Mouse (Mus musculus): Measurements from ENCODE around the gene BC025920.

BC025920 gene

DNA sequence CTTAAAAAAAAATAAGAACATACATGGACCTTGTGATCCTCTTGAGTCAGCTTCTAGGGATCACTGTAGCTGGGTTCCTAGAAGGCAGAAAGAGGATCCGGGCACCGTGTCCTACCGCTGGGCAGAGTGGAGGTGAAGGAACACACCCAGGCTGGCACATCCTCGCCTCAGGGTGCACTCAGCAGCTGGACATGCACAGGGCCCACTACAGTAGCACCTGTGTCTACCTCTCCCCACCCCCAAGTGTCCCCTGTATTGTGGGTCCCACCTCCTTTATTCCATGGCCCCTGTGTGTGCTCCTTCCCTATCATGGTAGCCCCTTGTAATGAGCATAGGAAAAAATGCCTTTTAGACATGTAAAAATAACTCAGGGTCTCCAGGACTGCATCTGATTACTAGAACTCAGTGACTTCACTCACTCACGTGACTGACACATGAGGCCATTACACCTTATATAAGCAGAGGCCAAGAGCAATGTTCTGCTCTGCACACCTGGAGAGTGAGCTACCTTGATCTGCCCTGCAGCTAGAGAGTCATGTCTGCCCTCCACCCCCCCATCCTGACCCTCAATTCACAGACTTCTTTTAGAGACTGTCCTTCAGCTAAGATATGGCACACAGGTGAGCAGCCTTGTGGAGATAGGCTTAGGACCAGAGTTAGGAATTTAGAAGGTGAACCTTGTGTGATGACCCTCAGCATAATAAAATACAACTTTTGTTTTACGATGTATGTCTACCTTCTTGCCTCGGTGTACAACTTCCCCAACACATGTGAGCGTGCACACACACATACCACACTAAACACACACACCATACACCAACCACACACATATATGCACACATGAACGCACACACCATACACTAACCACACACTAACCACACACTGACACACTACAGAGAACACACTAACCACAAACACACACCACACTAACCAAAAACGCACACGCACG is 1.8 kb upstream of the BC025920 start:
- in situ Hi-C loops (cut with MboI, MseI), result no loop called here

DNA sequence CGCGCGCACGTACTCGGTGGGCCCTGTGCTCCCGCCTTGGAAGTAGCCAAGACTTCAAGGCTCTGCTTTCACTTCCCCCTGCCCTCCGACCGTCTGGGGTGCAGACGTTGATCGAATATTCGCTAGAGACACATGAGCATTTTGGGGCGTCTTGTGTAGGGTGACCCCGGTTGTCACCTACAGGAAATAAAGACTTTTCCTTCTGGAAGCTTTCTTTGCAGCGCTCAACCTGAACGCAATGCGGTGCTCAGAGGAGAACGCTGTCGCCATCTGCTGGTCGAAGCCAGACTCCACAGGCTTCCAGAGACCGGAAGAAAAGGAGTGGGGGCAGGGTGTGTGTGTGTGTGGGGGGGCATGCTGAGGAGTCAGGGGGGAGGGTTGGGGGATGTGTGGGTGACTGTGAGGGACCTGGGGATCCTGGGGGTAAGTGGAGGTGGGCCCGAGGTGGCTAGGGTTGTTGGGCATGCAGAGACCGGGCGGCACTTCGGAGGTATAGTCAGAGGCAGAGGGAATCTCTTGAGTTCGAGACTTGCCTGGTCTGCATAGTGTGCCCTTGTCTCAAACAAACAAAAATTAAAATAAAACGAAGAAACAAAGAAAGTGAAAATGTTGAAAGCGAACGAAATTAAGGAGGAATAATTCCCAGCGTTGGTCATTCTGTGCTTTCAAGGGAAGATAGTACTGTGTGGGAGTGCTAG is 953 bp upstream of the BC025920 start:
- in situ Hi-C loops (cut with MboI, MseI), result no loop called here

DNA sequence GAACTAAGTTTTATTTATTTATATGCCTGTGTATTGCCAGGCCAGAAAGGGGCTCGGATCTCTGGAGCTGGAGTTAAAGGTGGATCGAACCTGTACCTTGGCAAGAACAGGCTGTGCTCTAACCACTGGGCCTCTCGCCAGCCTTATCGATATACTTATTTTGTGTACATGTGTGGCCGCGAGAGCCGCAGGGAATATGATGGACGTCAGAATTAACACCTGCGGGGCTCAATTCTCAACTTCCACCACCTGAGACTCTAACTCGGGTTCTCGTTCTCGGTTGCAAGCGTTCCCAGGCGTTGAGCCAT is 450 bp upstream of the BC025920 start:
- in situ Hi-C loops (cut with MboI, MseI), result no loop called here

DNA sequence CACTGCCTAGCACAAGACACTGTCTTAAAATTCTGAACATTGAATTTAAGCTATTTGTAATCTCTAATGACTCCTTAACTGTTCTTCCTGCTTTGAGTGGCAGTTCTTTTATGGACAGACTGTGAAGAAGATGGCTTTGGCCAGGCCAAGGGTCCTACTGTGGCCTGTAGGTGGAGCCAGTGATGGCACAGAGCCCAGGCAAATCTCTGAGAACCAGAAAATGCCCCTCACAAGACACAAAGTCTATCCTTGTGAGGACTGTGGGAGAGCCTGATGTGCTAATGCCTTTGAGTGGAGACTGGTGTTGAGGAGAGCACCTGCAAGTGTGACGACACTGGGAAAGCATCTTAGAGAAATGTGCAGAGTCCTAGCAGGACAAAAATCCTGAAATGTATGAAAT is 2.2 kb downstream of the BC025920 start:
- in situ Hi-C loops (cut with MboI, MseI), result no loop called here

DNA sequence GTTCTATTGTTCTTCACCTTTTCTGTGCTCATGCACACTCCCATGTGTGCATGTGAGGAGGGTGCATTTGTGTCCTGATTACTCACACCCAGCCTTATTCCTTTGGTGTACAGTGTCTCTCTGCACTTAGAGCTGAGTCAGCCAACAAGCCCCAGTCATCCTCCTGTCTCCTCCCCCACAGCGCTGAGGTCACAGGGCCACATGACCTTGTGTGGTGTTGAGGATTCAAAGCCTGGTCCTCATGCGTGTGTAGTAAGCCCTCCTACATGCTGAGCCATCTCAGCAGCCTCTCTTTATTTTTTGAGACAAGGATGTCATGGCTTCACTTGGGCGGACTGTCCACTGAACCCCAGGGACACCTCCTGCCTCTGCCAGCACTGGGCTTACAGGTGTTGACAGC is 6.7 kb downstream of the BC025920 start:
- in situ Hi-C loops (cut with MboI, MseI), result no loop called here

DNA sequence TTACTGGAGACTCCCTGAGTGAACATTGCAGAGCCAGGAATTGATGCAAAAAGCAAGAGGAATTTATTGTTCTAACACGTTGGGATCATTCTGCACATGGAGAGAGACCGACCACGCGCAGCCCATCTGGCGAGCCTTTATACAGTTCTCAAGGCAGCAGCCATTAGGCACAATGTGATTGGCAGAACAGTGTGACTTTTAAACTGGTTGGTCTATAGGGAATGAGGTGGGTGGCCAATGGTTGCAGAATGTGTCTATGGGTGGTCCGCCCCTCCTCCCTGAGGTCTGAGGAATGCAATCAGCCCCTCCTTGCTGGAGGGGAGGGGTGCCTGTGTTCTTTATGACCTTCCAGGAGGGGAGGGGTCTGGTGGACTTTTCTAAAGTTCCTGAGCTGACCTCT is 9.4 kb downstream of the BC025920 start:
- in situ Hi-C loops (cut with MboI, MseI), result no loop called here

DNA sequence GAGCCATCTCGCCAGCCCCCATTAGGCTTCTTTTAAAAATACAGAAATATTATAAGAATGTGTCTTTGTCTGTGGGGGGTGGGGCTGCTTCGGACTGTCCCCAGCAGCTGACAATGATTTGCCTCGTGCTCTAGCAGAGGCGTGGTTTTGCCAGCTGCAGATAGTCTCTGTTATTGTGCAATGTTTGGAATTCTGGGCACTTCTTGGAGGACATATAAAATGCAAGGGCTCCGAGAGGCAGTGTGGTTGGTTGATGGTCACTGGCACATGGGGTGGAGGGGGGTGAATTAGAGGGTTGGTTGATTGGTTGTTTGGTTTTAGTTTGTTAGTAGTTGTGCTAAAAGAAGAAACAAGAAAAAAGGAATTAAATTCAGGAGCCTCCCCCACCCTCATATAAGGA is 13.9 kb downstream of the BC025920 start:
- in situ Hi-C loops (cut with MboI, MseI), result no loop called here

DNA sequence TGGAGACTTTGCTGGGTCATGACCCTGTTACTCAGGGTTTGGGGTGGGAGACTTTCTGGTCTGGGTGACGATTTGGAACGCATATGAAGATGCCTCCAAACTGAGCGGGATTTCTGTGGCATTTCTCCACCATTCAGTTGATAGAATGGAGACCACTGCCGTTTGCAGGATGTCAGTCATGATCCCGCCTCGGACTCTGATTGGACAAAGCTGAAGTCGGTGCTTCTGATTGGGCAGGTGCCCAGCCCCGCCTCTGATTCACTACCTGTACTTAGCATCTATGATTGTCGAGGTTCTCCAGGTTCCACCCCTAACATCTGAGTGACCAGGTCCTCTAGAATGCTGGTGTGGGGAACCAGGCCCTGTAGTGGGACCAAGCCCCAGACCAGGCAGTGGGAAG is 14.7 kb downstream of the BC025920 start:
- in situ Hi-C loops (cut with MboI, MseI), result no loop called here

DNA sequence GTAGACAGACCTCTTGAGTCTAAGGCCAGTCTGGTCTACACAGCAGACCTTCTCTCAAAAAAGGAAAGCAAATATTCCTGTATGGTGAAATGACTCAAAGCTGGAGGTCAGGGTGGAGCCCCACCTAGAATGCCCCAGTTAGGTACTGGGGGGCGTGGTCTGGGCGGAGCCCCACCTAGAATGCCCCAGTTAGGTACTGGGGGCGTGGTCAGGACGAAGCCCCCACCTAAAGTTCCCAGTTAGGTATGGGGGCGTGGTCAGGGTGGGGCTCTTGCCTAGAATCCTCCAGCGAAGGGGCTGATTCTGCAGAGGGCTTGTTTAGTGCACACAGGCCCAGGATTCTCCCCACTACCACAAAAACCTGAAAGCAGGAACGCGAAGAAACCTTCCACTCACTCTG is 17.4 kb downstream of the BC025920 start:
- in situ Hi-C loops (cut with MboI, MseI), result no loop called here

DNA sequence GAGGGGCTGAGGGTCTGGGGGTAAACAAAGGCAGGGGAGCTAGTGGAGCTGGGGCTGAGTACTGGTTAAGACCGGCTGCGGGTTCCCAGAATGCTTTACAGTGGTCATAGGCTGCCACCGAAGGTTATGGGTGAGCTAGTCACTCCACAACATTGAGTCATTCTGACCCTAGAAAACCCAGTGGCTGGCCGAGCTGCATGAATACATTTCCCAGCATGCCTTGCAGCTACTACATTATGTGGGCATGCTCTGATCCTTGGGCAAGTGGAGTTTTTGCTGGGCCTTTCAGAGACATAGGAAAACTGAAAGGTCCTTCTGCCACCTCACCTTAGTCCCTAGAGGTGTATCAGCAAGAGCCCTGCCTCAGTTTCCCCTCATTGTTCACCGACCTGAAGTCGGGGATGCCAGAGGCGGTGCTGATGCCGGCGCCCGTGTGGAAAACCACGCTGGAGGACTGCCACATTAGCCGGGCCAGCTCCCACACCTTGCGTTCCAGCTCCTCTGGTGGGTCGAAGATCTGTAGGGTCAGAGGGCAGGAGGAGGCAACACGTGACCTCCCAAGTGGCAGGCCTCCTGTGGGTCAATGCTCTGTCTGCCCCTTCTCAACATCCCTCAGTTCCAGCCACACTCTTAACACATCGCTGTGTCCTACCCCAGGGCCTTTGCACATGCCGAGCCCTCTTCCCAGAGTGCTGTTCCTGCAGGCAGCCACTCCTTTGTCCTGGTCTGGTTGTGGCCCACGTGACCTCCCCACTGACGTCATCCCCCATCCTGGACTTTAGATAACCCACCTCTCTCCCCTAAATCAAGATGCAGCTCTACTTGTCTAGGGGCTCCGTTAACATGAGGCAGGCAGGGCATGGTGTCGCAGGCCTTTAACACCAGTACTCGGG is 20.3 kb downstream of the BC025920 start:
- in situ Hi-C loops (cut with MboI, MseI), result no loop called here

DNA sequence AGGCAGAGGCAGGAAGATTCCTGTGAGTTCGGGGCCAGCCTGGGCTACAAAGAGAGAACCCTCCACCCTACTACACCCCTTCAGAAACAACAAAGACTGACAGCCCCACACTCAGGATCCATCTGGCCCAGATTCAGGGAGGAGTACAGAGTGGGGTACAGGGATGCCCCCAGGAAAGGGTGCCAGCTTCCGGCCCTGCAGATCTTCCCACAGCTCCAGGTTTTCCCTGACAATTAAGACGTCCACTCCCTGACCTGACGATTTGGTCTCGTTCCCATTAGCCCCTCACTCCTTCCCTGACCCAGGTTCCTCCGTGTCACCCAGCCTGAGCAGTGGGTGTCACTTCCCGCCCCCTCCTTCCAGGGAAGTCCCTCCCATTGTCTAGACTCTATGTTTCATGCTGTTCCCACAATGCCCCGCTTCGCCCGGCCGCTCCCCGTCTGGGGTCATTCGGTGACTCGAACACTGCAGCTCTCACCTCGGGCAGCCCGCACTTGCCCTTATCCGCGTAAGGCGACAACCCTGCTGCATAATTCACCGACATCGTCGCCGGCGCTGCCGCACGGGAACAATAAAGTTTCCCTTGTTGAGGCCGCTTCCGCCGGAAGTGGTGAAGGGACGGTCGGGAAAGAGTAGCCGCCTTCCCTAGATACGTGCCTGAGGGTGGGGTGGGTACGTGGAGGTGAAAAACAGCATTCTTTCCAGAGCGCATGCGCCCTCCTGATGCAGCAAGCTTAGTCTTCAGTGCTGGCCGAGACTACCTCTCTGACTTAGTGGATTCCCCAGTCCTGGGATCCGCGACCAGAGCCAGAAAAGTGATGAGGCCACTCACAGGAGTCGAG is 21.1 kb downstream of the BC025920 start, which contains the start of gene Sirt6:
Gene Sirt6 (minus strand): TSS at position 804 of the 842 bp plus-strand sequence.
- in situ Hi-C loops (cut with MboI, MseI), result no loop called here

DNA sequence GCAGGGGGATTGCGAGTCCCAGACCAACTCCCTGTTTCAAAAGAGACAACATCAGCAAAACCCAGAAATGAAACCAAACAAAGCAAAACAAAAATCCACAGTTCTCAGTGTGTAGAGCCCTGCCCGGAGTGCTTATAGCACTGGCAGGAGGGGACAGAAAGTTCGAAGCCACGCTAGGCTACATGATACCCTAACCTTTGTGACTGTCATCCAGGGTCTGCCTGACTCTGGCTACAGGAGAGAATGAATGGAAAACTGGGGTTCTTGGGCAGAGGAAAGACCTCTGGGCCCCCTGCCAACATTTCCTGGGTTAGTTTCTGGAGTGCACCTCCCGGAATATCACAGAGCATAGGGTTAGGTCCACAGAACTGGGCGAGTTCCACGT is 21.8 kb downstream of the BC025920 start:
- in situ Hi-C loops (cut with MboI, MseI), result no loop called here

DNA sequence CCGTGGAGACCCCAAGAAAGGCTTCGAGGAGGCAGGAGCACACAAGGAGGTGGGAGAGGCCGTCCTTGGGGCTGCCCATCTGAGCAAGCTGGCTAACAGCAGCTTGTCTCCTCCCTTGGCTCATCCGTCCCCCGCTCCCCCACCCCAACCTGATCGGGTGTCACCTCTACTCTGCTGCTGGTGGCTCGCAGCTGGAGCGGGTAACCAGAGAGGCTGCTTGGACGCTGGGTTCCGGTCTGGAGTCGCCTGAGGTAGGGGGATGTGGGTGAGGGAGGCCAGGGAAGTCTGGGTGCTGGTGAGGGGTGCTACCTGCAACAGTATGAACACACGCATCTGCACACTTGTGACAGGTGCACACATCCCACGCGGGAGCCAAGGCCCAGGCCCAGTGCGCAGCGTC is 22.3 kb downstream of the BC025920 start, which contains the start of gene Ankrd24:
Gene Ankrd24 (plus strand): TSS at position 151 of the 400 bp plus-strand sequence.
- in situ Hi-C loops (cut with MboI, MseI), result no loop called here

DNA sequence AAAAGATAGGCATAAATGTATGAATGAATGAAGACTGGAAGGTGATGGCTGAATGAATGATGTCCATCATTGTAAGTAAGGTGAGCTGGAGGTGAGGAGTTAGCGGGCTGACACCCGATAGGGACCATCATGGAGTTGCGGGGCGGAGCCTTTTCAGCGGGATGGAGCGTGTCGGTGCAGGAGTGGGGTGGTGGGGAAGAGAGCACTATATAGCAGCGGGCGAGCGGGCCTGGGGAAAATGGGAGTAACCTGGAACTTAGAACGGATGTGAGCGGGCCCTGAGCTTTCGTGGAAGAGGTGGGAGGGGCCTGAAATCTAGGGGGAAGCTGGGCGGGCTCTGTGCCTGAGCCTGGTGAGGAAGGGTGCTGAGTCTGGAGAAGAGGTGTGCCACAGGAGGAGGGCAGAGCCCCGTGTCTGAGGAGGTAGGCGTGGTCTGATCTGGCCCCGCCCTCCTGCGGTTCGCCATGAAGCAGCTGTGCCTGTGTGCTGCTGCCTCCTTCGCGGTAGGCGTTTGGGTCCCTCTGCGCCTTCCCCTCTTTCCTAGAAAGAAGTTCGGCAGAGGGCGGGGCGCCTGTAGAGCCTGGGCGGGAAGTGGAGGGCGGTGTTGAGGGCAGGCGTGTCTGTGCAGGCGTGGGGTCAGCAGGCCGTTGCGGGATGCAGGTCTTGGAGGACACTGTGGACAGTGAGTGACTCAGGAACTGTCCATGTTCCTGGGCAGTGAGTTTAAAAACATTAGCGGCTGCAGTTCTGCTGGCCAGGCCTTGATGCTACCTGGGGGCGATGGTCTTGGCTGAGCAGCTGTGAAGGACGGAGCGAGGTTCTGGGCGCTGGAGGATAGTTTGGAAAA is 27.4 kb downstream of the BC025920 start:
- in situ Hi-C loops (cut with MboI, MseI), result loop anchor here (5.0 kb wide), 1 partner anchor 364 kb away; no protein-coding TSS in a partner anchor

DNA sequence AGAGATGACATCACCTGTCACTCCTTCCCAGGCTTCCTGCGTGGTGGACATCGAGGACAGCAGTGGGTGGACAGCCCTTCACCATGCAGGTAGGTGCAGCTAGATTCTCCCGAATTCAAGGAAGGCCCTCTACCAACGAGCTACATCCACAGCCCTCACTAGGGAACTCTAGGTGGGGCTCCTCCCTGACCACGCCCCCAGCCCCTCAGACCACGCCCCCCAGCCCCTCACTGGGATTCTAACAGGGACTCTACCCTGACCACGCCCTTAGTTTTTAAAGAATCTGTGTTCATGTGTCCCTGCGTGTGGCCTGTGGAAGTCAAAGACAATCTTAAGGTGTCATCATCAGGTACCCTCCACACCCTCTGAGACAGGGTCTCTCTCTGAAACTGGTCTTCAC is 30.3 kb downstream of the BC025920 start:
- in situ Hi-C loops (cut with MboI, MseI), result no loop called here

DNA sequence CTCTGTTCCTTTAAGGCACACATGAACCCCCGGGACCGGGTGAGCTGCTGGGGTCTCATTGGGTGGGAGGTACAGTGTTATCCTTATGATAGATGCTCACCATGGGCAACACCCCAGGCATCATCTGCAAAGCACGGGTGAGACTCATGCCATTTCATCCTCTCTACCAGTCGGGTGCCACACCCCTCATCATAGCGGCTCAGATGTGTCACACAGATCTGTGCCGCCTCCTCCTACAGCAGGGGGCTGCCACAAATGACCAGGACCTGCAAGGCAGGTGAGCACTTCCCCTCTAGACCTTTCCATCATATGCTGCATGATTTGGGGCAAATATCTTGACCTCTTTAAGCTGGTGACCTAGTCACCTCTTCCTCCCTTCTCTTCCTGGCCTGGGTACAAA is 32.0 kb downstream of the BC025920 start:
- in situ Hi-C loops (cut with MboI, MseI), result no loop called here

DNA sequence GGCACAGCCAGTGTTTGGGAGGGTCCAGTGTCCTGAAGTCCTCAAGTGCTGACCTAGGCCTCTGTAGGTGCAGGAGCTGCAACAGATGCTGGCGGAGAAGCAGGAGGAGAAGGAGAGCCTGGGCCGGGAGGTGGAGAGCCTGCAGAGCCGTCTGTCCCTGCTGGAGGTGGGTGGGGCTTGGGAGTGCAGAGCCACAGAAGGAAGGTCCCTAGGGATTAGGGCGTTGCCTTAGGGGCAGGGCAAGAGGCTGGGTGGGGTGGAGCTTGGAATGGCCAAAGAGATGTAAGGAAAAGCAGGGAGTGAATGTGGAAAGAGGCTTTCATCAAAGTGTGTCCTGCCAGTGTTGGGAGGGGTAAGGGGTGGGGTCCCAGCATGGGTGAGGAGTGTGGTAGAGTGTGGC is 34.8 kb downstream of the BC025920 start:
- in situ Hi-C loops (cut with MboI, MseI), result loop anchor here (5.0 to 10.0 kb wide), 2 partner anchors 84 to 534 kb away; partner anchors contain the start of gene Aes

DNA sequence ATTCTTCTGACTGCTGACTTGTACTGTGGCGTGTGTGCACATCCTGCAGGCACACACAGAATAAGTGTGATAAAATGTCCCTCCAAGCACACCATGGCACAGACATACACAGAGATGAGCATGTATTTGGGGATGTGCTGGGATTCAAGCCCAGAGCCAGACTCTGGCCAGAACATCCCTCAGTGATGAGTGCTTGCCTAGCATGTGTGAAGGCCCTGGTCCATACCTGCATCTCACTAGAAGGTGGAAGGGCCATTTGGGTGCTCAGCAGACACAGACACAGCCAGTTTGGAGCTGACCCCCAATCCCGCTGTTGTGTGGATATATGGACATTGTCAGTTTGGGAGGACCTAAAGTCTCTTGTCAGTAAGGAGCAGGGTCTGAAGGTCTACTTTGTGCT is 35.5 kb downstream of the BC025920 start:
- in situ Hi-C loops (cut with MboI, MseI), result loop anchor here (5.0 to 10.0 kb wide), 2 partner anchors 84 to 533 kb away; partner anchors contain the start of gene Aes

DNA sequence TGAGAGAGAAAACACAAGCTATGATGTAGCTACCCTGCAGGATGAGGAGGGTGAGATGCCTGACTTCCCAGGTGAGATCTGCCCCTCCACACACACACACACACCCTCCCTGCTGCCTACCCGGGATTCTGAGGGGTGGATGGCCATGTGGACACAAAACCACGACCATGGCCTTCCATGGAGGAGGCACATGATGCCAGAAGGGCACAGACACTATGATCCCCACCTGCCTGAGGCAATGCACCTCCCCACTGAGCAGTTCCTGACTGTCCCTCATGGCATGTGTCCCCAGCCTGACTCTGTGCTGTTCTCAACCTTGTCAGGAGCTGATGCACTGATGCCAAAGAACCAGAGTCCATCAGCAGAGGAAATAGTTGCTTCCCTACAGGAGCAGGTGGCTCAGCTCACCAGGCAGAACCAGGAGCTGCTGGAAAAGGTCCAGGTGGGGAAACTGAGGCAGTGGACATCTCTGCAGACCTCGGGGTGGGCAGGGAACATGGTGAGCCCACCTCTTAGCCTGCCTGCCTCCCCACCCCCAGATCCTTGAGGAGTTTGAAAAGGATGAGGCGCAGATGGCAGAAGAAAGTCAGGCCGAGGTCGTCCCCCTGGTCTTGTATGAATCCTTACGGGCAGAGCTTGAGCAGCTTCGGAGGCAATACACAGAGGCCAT is 36.0 kb downstream of the BC025920 start:
- in situ Hi-C loops (cut with MboI, MseI), result loop anchor here (5.0 to 10.0 kb wide), 2 partner anchors 85 to 533 kb away; partner anchors contain the start of gene Aes
